Mouse (Mus musculus) heart, postnatal 10 days (tissue): ENCODE results near the gene 2410141K09Rik. TPM values are rescaled to one million over a fixed set of nuclear protein-coding genes. Genes with fewer than 3 reads are reported as not detected.
"Not testable (repeated sequence)": the region's sequence is repeated elsewhere in the genome, so short reads cannot be mapped to it uniquely, and the experiment has no call there.

Experiments used
- DNase-seq, 2 experiments: peaks; one replicate each; pipeline ENCODE4 v3.0.0; 2021
- intact Hi-C: fragments of 180-260 bp; cut with DNase I; formaldehyde crosslinking; loops from one replicate; pipeline ENCODE4 v1.15.1; 2025
- total RNA-seq, 2 experiments: library from RNA; stranded (reverse); gene quantifications; 2 replicates each; pipeline ENCODE4 v1.2.3; 2021

Gene 2410141K09Rik
- total RNA-seq: not detected

GRCm38 (mm10) chr13:66441018-66441417 lies at the start of gene 2410141K09Rik:
TSS of gene 2410141K09Rik (minus strand) at chr13:66441118.
- intact Hi-C loops: not testable (repeated sequence)

DNA sequence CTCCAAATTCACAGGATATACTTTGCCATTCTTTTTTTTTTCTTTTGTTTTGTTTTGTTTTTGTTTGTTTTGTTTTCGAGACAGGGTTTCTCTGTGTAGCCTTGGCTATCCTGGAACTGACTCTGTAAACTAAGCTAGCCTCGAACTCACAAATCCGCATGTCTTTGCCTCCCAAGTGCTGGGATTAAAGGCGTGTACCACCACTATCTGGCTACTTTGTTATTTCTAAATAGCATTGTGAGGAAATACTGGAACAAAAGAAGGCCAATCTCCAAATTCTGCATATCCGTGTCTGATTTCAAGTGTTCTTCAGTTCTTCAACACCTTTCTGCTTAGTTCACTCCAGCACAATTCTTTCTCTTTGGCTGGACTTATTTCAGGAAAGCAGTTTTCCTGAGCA lies 14.1 kb downstream of the 2410141K09Rik start:
- DNase-seq, intact Hi-C loops: not testable (repeated sequence)

More at GRCm38 (mm10) chr13:66441018-66441417, at the start of gene 2410141K09Rik:
- DNase-seq: not testable (repeated sequence)

DNA sequence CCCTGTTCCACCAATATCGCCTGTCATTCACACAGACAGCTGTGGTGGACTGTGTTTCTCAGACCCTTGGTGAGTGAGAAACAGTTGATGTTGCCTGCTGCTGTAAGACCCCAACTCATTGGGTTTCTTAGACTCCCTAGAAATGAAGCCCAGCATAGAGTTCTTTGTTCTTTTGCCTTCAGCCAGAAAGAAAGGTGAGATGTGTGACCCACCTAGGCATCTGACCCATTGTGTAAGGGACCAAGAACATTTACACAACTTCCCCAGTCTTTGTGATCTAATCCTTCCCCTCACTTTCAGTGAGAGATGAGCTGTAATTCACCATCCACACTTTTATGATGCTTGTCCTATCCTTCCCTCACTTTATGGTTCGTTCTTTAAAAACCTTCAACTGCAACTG lies 26.0 kb downstream of the 2410141K09Rik start:
- DNase-seq, intact Hi-C loops: not testable (repeated sequence)

Other genes starting within 250 kb of the 2410141K09Rik start
- not detected for gene Gm10772, start 213.5 kb downstream of the 2410141K09Rik start, total RNA-seq